Mouse (Mus musculus) R1 (cell line): ENCODE data around the gene Mgll.

Experiments used
- DNase-seq: peaks from one replicate; pipeline ENCODE4 v3.0.0-alpha.2; 2018; ENCODE audit warnings: low read depth, low spot score

The Mgll gene

GRCm38 (mm10) chr6:88800735-88801134 is 76.5 kb downstream of the Mgll start:
- DNase-seq, result no peak

GRCm38 (mm10) chr6:88803051-88803450 is 78.8 kb downstream of the Mgll start:
- DNase-seq, result no peak

- no peak for DNase-seq
Measured at GRCm38 (mm10) chr6:88803957-88804695, 79.9 kb downstream of the Mgll start.

DNA sequence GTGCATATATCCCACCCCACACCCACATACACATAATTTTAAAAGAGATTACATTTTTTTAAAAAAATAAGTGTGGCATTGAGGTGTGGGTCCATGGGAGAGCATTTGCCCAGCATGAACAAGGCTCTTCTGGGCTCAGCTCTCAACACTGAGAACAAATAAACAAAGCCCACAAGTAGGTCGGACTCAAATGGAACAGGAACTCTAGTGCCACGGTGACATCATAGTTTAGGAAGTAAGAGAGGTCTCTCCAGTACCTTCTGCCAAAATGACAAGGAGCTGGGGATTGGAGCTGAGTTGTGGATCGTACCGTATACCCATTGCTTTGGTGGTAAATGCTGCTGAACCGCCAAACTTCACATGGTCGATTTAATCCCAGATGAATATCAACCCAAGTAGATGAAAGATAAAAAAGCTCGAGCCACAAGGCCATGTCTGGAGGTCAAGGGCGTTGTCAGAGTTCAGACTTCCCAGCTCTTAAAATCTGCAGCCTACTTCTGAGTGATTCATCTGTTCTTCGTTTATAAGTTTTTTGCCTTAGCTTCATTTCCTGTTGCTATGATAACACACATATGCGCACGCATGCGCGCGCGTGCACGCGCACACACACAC is 80.9 kb downstream of the Mgll start:
- DNase-seq, result no peak

DNA sequence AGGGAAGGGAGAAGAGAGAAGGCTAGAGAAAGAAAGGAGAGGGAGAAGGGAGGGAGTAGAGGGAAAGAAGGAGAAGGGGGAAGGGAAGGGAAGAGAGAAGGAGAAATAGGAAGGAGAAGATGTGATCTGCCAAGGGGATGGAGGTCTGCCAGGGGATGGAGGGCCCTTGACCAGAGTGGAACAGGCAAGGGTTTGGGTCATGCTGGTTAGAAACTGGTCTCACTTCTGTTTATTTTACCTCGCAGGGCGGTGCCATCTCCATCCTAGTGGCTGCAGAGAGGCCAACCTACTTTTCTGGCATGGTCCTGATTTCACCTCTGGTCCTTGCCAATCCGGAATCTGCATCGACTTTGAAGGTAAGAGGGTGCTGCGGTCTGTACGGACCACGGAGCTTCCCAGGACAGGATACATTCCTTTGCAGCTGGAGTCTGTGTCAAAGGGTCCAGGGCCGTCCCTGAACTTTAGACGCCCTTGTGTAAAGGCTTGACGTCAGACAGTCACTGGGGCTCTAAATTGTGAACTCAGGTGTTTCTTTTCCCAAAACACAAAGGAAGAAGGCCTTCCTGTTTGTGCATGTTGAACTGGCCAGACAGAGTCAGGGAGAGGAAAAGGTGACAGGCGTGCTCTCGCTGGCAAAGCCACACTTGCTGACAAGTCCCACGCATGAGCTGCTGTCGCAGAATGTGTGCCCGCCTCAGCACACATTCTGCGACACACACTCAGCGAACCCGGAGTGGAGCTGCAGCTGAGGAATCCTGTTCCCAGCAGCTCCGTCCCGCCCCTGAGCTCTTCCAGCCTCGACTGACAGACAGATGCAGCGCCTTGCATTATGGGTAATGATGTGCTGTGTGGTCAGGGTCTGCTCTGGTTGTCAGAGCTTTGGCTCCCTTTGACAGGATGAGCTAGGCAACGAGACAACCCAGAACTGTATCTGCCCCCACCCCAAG is 85.2 kb downstream of the Mgll start:
- DNase-seq, result peak; percentile 44

GRCm38 (mm10) chr6:88810291-88810690 is 86.1 kb downstream of the Mgll start:
- DNase-seq, result no peak

DNA sequence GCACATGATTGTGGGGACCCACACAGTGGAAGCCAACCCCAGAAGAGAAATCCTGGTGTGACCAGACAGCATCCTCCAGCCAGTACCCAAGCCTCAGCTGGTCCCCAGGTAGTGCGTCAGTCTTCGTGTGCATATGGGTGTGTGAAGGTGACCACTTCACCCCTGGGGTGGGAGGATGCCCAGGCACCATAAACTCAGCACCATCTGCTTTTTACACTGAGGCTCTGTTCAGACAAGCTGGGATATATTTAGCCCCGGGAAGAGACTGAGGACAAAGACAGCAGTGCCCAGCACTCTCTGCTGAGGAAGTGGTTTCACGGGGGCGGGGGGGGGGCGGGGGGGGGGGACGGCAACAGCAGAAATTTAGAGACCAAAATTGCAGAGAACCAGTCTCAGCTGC is 87.2 kb downstream of the Mgll start:
- DNase-seq, result no peak

- no peak for DNase-seq
Measured at GRCm38 (mm10) chr6:88811880-88812400, 87.7 kb downstream of the Mgll start.

DNA sequence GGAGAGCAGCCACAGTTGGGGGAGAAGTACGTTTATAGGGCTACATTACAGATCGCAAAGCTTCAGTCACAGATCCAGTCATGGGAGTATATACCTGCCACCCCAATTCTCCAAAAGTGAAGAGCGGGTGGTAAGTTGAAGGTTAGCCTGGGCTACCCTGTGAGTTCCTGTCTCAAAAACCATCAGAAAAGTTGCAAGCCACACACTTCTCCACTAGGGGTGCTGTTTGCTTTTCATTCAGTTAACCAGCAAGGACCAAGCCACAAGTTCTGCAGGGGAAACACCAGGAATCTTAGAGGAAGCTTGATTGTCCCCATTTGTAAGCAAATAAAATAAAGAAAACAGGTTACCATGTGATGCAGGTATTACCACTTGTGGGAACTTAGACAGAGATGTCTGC is 88.7 kb downstream of the Mgll start:
- peak; percentile 78 for DNase-seq

GRCm38 (mm10) chr6:88813832-88814231 is 89.6 kb downstream of the Mgll start:
- no peak for DNase-seq

DNA sequence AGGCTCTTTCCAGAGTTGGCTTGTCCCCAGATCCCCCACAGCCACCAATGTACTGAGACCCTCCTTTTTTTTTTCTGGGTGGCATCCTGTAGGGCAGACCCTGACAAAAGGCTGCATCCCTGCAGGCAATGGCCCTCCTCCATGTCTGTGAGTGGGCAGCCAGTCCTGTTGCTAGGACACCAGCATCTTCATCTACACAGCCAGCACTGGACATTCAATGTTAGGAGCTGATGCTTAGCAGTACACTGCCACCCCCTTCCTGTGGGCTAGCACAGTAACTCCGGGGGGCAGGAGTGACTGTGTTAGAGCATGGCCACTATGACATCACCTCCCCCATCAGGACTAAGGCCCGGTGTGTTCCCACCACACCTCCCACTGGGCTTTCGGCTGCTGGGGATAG is 90.8 kb downstream of the Mgll start:
- no peak for DNase-seq

GRCm38 (mm10) chr6:88815489-88815888 is 91.3 kb downstream of the Mgll start:
- no peak for DNase-seq

- no peak for DNase-seq
Measured at GRCm38 (mm10) chr6:88816913-88817312, 92.7 kb downstream of the Mgll start.

DNA sequence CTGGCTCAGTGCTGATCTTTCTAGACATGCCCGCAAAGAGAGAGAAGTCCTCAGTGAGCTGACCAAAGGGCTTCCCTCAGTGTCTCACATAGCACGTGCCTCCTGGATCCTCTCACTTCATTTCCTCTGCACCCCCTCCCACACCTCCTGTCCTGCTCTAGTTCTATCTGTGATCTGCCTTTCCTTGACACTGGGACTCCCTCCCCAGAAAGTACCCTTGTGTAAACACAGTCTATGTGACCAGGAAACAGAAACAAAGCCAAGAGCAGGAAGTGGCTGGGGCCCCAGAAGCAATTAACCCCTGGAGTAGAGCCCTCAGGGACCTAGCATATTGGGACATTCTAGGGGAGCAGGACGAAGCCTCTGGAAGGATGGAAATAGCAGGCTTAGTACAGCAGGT is 96.6 kb downstream of the Mgll start:
- DNase-seq, result no peak

DNA sequence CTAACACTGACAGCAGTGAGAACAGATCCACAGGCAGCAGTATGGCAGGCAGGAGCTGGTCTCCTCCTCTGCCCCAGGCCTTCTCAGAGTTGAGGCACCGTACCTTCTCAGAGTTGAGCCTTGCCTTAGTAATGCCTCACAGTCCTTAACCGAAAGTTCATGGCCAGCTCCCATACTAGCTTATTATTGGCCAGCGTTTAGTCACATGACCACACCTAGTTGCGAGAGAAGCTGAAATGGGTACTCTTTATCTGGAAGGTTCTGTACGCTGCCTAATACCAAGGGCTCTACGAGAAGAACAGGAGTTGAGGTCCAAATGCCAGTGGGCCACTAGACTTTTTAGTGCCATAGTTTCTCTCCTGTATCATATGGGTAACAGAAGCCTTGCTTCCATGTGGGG is 97.1 kb downstream of the Mgll start:
- DNase-seq, result no peak

- no peak for DNase-seq
Measured at GRCm38 (mm10) chr6:88821901-88822300, 97.7 kb downstream of the Mgll start.

DNA sequence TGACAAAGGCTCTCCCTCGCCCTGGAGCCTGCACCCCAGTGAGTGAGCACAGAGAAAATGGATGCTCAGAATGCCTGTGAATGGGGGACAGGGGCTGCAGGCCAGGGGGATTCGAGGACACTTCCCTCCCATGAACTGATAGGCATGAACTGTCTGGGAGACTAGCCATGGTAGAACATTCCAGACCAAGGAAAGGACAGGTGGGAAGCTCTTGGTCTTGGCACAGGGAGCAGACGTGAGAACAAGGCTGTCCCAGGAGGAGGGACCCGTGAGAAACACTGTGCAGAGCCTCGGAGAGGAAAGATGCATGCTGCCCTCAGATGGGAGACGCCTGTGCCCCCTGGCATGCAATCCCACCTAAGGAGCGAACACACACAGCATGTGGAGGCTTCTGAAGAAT is 100.0 kb downstream of the Mgll start:
- DNase-seq, result no peak

- no peak for DNase-seq
Measured at GRCm38 (mm10) chr6:88826088-88826487, 101.9 kb downstream of the Mgll start.

GRCm38 (mm10) chr6:88826545-88826944 is 102.3 kb downstream of the Mgll start:
- no peak for DNase-seq

- DNase-seq, result no peak
Measured at GRCm38 (mm10) chr6:88826965-88827364, 102.8 kb downstream of the Mgll start.

DNA sequence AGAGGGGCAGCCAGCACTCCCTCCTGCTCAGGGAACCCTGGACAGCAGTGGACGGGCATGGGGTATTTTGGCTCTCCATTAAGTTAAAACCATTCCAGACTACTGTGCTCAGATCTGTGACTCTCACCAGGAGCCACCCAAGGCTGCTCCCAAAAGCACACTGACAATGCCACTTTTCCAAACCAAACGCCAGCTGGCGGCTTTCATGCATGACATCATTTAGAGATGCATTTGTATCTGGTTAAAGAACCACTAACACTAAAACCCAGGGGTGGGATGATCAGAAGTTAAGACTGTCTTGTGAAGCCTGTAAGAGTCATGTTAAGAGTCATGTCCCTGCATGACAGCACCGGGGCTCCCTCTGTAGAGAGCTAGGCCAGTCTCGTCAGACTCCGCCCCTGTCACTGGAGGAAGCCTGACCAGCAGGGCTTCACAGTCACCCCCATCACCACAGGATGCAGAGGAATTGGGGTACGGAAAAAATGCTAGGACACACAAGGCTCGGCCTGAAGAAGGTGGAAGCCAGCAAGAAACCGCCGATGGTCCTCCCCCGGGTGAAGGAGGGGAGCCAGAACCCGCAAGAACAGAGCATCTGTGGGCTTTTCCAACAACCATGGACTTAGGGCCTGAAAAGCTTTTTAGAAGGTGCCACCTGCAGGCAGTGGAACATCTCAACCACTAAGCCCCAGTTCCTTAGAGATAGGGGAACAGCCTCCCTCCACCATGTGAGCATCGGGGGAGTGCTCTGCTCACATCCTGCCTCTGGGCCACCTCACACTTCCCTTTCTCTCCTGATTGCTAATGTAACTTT is 103.4 kb downstream of the Mgll start:
- DNase-seq, result no peak
